Mouse (Mus musculus) G1E (cell line): ENCODE results near the gene Flvcr1.

Source experiments
- CTCF ChIP-seq: IDR thresholded peaks from 2 replicates; pipeline ENCODE4 v1.5.1; 2012; ENCODE audit warnings: low read depth, low read length, inconsistent platforms, mixed read lengths
- GATA1 ChIP-seq: IDR thresholded peaks from 2 replicates; pipeline ENCODE4 v1.6.1; 2012; ENCODE audit warnings: borderline replicate concordance, low read length, inconsistent platforms, mixed read lengths
- POLR2AphosphoS5 ChIP-seq: IDR thresholded peaks from 2 replicates; pipeline ENCODE4 v1.6.1; 2012; ENCODE audit warnings: low read depth, low read length, inconsistent platforms; ENCODE audit not compliant: insufficient replicate concordance
- TAL1 ChIP-seq: conservative IDR thresholded peaks from 2 replicates; pipeline ENCODE4 v1.6.1; 2012; ENCODE audit warnings: low read depth, low read length, inconsistent platforms, mixed read lengths

- TF ChIP-seq CTCF (no peak), POLR2AphosphoS5 (no peak), TAL1 (no peak), GATA1 (no peak)
Observed at GRCm38 (mm10) chr1:190996346-190996877, 29.5 kb downstream of the Flvcr1 start.
